Mouse (Mus musculus): Measurements from ENCODE around the gene Bmt2. TPM values are rescaled to one million over a fixed set of nuclear protein-coding genes. Genes with fewer than 3 reads are reported as not detected.
A peak's percentile ranks its signal among the peaks of the same experiment; 100 is the strongest.

Gene Bmt2
- polyA plus RNA-seq, 1 experiment from 2014 or later = 9.6 TPM

DNA sequence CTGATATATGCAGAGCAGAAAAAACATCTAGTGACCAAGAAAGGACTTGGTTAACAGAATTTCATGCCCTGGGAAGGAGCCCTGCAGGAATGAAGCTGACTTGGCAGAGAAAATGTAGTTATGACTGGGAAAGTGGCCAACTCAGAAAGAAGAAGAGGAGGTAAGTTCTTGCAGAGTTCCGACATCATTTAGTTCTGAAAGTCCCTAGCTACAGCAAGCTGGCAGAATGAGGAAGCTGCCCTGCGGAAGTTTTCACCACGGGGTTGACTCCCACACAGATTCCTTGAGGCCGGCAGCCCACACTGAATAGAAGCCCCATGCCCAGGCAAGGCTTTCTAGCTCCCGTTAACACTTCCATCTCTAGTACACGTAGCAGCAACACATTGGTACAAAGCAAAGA, 76.2 kb downstream of the Bmt2 start:
- H3K4me2 ChIP-seq (ENCODE audit: low read length) = peak overlapping the region; percentile 16; the same call in 1 of the 2 replicates
- no peak for TF ChIP-seq CTCF (IDR thresholded peaks at IDR 0.05; ENCODE audit: low read depth)
- WGBS = 38% methylated on average over 6 of the region's 6 CpGs
- ATAC-seq (replicated peaks; ENCODE audit: low FRiP score, low read depth) (no peak), DNase-seq (ENCODE audit: low spot score) (peak; percentile 58)
- no peak overlapping the region for H3K4me3 ChIP-seq (replicated peaks; ENCODE audit: low read depth, low read length)
- peaks cover 6% of the 10 kb centered on the region; the same call in 1 of the 2 replicates for H3K4me1 ChIP-seq (replicated peaks; ENCODE audit: insufficient read depth, low read length)
- no peak overlapping the region for H3K27ac ChIP-seq
- H3K9me3 ChIP-seq (replicated peaks; ENCODE audit: low read length) = no peaks in the 10 kb centered on the region
- H3K27me3 ChIP-seq (ENCODE audit: insufficient read depth, low read length) = no peaks in the 10 kb centered on the region
- H3K9ac ChIP-seq (ENCODE audit: low read depth, low read length) = no peak overlapping the region
- no peaks in the 10 kb centered on the region for H3K36me3 ChIP-seq (ENCODE audit: insufficient read depth, low read length)

DNA sequence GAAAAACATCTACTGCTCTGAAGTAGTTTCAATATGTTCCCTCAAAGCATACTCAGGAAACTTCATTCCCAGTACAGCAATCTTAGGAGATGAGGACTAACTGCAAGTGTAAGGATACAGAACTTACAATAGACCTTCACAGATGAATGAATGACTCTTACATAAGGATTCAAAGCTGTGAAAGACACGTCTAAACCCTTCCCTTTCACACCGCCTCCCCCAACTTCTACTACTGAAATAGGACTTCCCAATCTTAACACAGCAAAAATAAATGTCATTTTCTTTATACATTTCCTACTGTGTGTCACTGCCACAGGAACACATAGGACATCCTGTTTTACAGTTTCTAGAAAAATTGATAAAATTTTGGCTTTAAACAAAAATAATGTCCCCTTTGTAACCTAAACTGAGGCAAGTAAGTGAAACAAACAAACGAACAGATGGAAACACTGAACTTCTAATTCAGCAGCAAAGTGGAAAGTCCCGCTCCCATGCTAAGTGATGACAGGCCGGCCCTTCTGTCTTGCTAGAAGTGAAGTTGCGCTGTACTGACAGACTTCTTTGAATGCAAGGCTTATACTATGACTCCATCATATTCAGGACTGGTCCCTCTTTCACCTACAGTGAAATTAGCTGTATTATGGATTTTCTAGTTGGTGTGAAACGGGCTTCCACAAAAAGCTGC, 79.4 kb downstream of the Bmt2 start:
- no peak overlapping the region for H3K9ac ChIP-seq (ENCODE audit: low read depth, low read length)
- no peak for TF ChIP-seq CTCF (IDR thresholded peaks at IDR 0.05; ENCODE audit: low read depth)
- WGBS = 91% methylated on average over 7 of the region's 7 CpGs
- no peaks in the 10 kb centered on the region for H3K9me3 ChIP-seq (replicated peaks; ENCODE audit: low read length)
- no peaks in the 10 kb centered on the region for H3K27me3 ChIP-seq (ENCODE audit: insufficient read depth, low read length)
- no peak overlapping the region for H3K4me3 ChIP-seq (replicated peaks; ENCODE audit: low read depth, low read length)
- ATAC-seq (replicated peaks; ENCODE audit: low FRiP score, low read depth) = no peak
- no peak overlapping the region for H3K4me2 ChIP-seq (ENCODE audit: low read length)
- H3K36me3 ChIP-seq (ENCODE audit: insufficient read depth, low read length) = peaks cover 2% of the 10 kb centered on the region; the same call in 1 of the 2 replicates
- H3K4me1 ChIP-seq (replicated peaks; ENCODE audit: insufficient read depth, low read length) = peaks cover 4% of the 10 kb centered on the region; the same call in 1 of the 2 replicates
- no peak overlapping the region for H3K27ac ChIP-seq
- DNase-seq (ENCODE audit: low spot score) = no peak

- TF ChIP-seq CTCF (IDR thresholded peaks at IDR 0.05; ENCODE audit: low read depth) = no peak
- DNase-seq (ENCODE audit: low spot score) (no peak), ATAC-seq (replicated peaks; ENCODE audit: low FRiP score, low read depth) (no peak)
- Histone ChIP-seq H3K27me3 (ENCODE audit: insufficient read depth, low read length) (no peaks in the 10 kb centered on the region), H3K4me1 (replicated peaks; ENCODE audit: insufficient read depth, low read length) (no peaks in the 10 kb centered on the region), H3K4me3 (replicated peaks; ENCODE audit: low read depth, low read length) (no peak overlapping the region), H3K27ac (no peak overlapping the region), H3K36me3 (ENCODE audit: insufficient read depth, low read length) (peaks cover 16% of the 10 kb centered on the region), H3K9me3 (replicated peaks; ENCODE audit: low read length) (no peaks in the 10 kb centered on the region), H3K9ac (ENCODE audit: low read depth, low read length) (no peak overlapping the region), H3K4me2 (ENCODE audit: low read length) (no peak overlapping the region)
- WGBS = 82% methylated on average over 4 of the region's 4 CpGs
Measured at GRCm38 (mm10) chr6:13592729-13593345, 84.9 kb downstream of the Bmt2 start.

GRCm38 (mm10) chr6:13586560-13586959, 91.2 kb downstream of the Bmt2 start:
- Histone ChIP-seq H3K36me3 (ENCODE audit: insufficient read depth, low read length) (peaks cover 13% of the 10 kb centered on the region), H3K9me3 (replicated peaks; ENCODE audit: low read length) (no peaks in the 10 kb centered on the region), H3K4me1 (replicated peaks; ENCODE audit: insufficient read depth, low read length) (no peaks in the 10 kb centered on the region), H3K27me3 (ENCODE audit: insufficient read depth, low read length) (no peaks in the 10 kb centered on the region), H3K4me3 (replicated peaks; ENCODE audit: low read depth, low read length) (no peak overlapping the region), H3K4me2 (ENCODE audit: low read length) (no peak overlapping the region), H3K9ac (ENCODE audit: low read depth, low read length) (no peak overlapping the region), H3K27ac (no peak overlapping the region)
- peak; percentile 16 for DNase-seq (ENCODE audit: low spot score)
- no peak for TF ChIP-seq CTCF (IDR thresholded peaks at IDR 0.05; ENCODE audit: low read depth)
- 33% methylated on average over 2 of the region's 2 CpGs for WGBS
- ATAC-seq (replicated peaks; ENCODE audit: low FRiP score, low read depth) = peak; percentile 90

- H3K4me1 ChIP-seq (replicated peaks; ENCODE audit: insufficient read depth, low read length) = no peaks in the 10 kb centered on the region
- no peak for TF ChIP-seq CTCF (IDR thresholded peaks at IDR 0.05; ENCODE audit: low read depth)
- no peak overlapping the region for H3K27ac ChIP-seq
- 0 out of 2 replicates have a peak, but pooled peaks have one; percentile 5 for ATAC-seq (replicated peaks; ENCODE audit: low FRiP score, low read depth)
- H3K36me3 ChIP-seq (ENCODE audit: insufficient read depth, low read length) = peaks cover 10% of the 10 kb centered on the region
- H3K4me3 ChIP-seq (replicated peaks; ENCODE audit: low read depth, low read length) = no peak overlapping the region
- H3K9ac ChIP-seq (ENCODE audit: low read depth, low read length) = no peak overlapping the region
- H3K27me3 ChIP-seq (ENCODE audit: insufficient read depth, low read length) = no peaks in the 10 kb centered on the region
- H3K4me2 ChIP-seq (ENCODE audit: low read length) = no peak overlapping the region
- H3K9me3 ChIP-seq (replicated peaks; ENCODE audit: low read length) = no peaks in the 10 kb centered on the region
- WGBS = 64% methylated on average over 8 of the region's 8 CpGs
- no peak for DNase-seq (ENCODE audit: low spot score)
Measured at GRCm38 (mm10) chr6:13586154-13586553, 91.6 kb downstream of the Bmt2 start.

- ATAC-seq (replicated peaks; ENCODE audit: low FRiP score, low read depth) (no peak), DNase-seq (ENCODE audit: low spot score) (no peak)
- no peak overlapping the region for H3K4me2 ChIP-seq (ENCODE audit: low read length)
- no peak overlapping the region for H3K9ac ChIP-seq (ENCODE audit: low read depth, low read length)
- no peaks in the 10 kb centered on the region for H3K4me1 ChIP-seq (replicated peaks; ENCODE audit: insufficient read depth, low read length)
- TF ChIP-seq CTCF (IDR thresholded peaks at IDR 0.05; ENCODE audit: low read depth) = no peak
- 88% methylated on average over 6 of the region's 6 CpGs for WGBS
- H3K36me3 ChIP-seq (ENCODE audit: insufficient read depth, low read length) = peaks cover 5% of the 10 kb centered on the region; the same call in 1 of the 2 replicates
- no peak overlapping the region for H3K4me3 ChIP-seq (replicated peaks; ENCODE audit: low read depth, low read length)
- H3K9me3 ChIP-seq (replicated peaks; ENCODE audit: low read length) = no peaks in the 10 kb centered on the region
- no peak overlapping the region for H3K27ac ChIP-seq
- H3K27me3 ChIP-seq (ENCODE audit: insufficient read depth, low read length) = no peaks in the 10 kb centered on the region
Measured at GRCm38 (mm10) chr6:13584788-13585187, 93.0 kb downstream of the Bmt2 start.
